Mouse (Mus musculus): Measurements from ENCODE around the gene Kcnj9.

Kcnj9 gene

GRCm38 (mm10) chr1:172329131-172329530 is at the start of gene Kcnj9:
Gene Kcnj9 (minus strand): TSS chr1:172329318.
- peak; percentile 90 to 95 for DNase-seq (ENCODE audit: low spot score in 2 of 2)

GRCm38 (mm10) chr1:172376758-172377458 is 47.8 kb upstream of the Kcnj9 start:
- DNase-seq (ENCODE audit: low spot score in 2 of 2), result peak; percentile 40 to 54

GRCm38 (mm10) chr1:172376198-172376667 is 47.1 kb upstream of the Kcnj9 start, which contains the start of gene Pigm:
Gene Pigm (plus strand): TSS chr1:172376546.
- peak; percentile 99 for DNase-seq (ENCODE audit: low spot score in 2 of 2)

- peak; percentile 60 to 69 for DNase-seq (ENCODE audit: low spot score in 2 of 2)
Observed at GRCm38 (mm10) chr1:172368768-172369418, 39.8 kb upstream of the Kcnj9 start.

GRCm38 (mm10) chr1:172364684-172365083 is 35.6 kb upstream of the Kcnj9 start:
- peak; percentile 73 to 82 for DNase-seq (ENCODE audit: low spot score in 2 of 2)

GRCm38 (mm10) chr1:172358341-172358740 is 29.2 kb upstream of the Kcnj9 start:
- peak; percentile 51 to 54 for DNase-seq (ENCODE audit: low spot score in 2 of 2)

- DNase-seq (ENCODE audit: low spot score in 2 of 2), result peak in 1 of 2 experiments; percentile 63
Observed at GRCm38 (mm10) chr1:172357550-172357949, 28.4 kb upstream of the Kcnj9 start.

GRCm38 (mm10) chr1:172355336-172355735 is 26.2 kb upstream of the Kcnj9 start:
- DNase-seq (ENCODE audit: low spot score in 2 of 2), result no peak

- no peak for DNase-seq (ENCODE audit: low spot score in 2 of 2)
Observed at GRCm38 (mm10) chr1:172352453-172352852, 23.3 kb upstream of the Kcnj9 start.

- DNase-seq (ENCODE audit: low spot score in 2 of 2), result no peak
Observed at GRCm38 (mm10) chr1:172352001-172352400, 22.9 kb upstream of the Kcnj9 start.

GRCm38 (mm10) chr1:172349916-172350812 is 21.0 kb upstream of the Kcnj9 start:
- DNase-seq (ENCODE audit: low spot score in 2 of 2), result peak; percentile 85 to 92

- no peak for DNase-seq (ENCODE audit: low spot score in 2 of 2)
Observed at GRCm38 (mm10) chr1:172349504-172349903, 20.4 kb upstream of the Kcnj9 start.

- no peak for DNase-seq (ENCODE audit: low spot score in 2 of 2)
Observed at GRCm38 (mm10) chr1:172347382-172347781, 18.3 kb upstream of the Kcnj9 start.

GRCm38 (mm10) chr1:172346707-172347106 is 17.6 kb upstream of the Kcnj9 start:
- peak in 1 of 2 experiments; percentile 29 for DNase-seq (ENCODE audit: low spot score in 2 of 2)

- DNase-seq (ENCODE audit: low spot score in 2 of 2), result no peak
Observed at GRCm38 (mm10) chr1:172344820-172345219, 15.7 kb upstream of the Kcnj9 start.

- peak; percentile 65 to 68 for DNase-seq (ENCODE audit: low spot score in 2 of 2)
Observed at GRCm38 (mm10) chr1:172343914-172344313, 14.8 kb upstream of the Kcnj9 start.

GRCm38 (mm10) chr1:172342729-172343128 is 13.6 kb upstream of the Kcnj9 start:
- DNase-seq (ENCODE audit: low spot score in 2 of 2), result peak; percentile 88 to 90

GRCm38 (mm10) chr1:172341386-172341785 is 12.3 kb upstream of the Kcnj9 start:
- DNase-seq (ENCODE audit: low spot score in 2 of 2), result no peak

- DNase-seq (ENCODE audit: low spot score in 2 of 2), result peak; percentile 92
Observed at GRCm38 (mm10) chr1:172340729-172341321, 11.7 kb upstream of the Kcnj9 start, which contains the start of gene Kcnj10. Gene Kcnj10 (plus strand): TSS chr1:172341210.

- no peak for DNase-seq (ENCODE audit: low spot score in 2 of 2)
Observed at GRCm38 (mm10) chr1:172337411-172338185, 8.5 kb upstream of the Kcnj9 start.

- DNase-seq (ENCODE audit: low spot score in 2 of 2), result no peak
Observed at GRCm38 (mm10) chr1:172335804-172336203, 6.7 kb upstream of the Kcnj9 start.

Data from right cerebral cortex, postnatal 10 days (tissue).